Mouse (Mus musculus) olfactory bulb, adult 2 months (tissue): ENCODE data around the gene Dot1l.

Experiments
- CTCF ChIP-seq: fragments of 200-500 bp; IDR thresholded peaks from 2 replicates; pipeline ENCODE4 v1.5.1; 2012; ENCODE audit warnings: low read depth, mild to moderate bottlenecking, low read length, moderate library complexity; ENCODE audit not compliant: insufficient read depth
- POLR2A ChIP-seq: fragments of 200-500 bp; IDR thresholded peaks from 2 replicates; pipeline ENCODE4 v1.6.1; 2012; ENCODE audit warnings: mild to moderate bottlenecking, low read depth, low read length, moderate library complexity; ENCODE audit not compliant: insufficient read depth

DNA sequence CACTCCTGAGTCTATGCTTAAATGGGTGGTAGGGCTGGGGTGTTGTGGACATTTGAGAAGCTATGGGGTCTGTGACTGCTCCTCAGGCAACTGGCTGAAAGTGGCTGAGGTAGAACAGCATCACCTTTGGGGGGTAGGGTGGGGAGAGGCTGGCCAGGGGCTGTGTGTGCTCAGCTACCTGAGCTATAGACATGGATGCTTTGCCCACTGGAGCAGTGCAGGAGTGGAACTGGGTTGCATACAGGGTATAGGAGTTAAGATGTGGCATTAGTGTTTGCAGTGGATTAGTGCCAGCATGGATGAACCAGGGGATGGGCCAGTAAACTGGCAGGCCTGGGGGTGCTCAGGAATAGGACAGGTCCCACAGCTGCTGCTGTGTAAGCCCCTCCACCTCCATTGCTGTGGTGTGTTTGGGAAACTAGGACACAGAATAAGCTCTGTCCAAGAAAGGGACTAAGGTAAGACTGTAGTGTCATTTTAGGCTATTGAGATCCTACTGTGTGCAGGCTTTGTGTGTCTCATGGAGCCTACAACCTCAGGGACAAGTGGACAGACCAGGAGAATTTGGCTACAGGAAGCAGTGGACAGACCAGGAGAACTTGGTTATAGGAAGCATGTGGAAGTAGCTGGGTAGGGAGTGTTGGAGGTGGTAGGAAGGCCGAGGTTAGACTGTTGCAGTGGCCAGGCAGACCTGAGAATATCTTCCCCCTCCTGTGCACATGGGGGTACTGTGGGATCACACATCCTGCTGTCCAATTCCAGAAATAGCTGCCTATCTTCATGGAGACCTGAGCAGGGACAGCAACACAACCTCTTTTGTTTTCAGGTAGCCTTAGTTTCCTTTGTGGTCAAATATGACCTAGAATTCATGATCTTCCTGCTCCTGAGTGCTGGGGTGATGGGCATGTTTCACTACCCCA is 74.6 kb downstream of the Dot1l start:
- TF ChIP-seq POLR2A (no peak), CTCF (no peak)
